Mouse (Mus musculus) embryo, embryonic 9.5 days (tissue): ENCODE data around the gene Blvrb.
A peak's percentile ranks its signal among the peaks of the same experiment; 100 is the strongest.
"Not testable (repeated sequence)": the region's sequence is repeated elsewhere in the genome, so short reads cannot be mapped to it uniquely, and the experiment has no call there.

ENCODE experiments used
- DNase-seq: peaks from one replicate; pipeline ENCODE4 v3.0.0-alpha.2; 2017; ENCODE audit errors: extremely low spot score

Gene Blvrb

DNA sequence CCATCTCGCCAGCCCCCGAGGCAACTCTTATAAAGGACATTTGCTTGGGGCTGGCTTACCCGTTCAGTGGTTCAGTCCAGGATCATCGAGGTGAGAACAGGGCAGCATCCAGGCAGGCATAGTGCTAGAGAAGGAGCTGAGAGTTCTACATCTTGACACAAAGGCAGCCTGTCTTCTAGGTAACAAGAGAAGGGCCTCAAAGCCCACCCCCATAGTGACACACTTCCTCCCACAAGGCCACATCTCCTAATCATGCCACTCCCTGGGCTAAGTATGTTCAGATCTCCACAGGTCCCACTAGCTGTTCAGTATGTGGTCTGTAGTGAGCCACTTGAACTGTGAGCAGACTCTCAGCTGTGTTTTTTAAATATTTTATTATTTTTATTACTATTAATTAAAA, 36.1 kb downstream of the Blvrb start:
- no peak for DNase-seq

DNA sequence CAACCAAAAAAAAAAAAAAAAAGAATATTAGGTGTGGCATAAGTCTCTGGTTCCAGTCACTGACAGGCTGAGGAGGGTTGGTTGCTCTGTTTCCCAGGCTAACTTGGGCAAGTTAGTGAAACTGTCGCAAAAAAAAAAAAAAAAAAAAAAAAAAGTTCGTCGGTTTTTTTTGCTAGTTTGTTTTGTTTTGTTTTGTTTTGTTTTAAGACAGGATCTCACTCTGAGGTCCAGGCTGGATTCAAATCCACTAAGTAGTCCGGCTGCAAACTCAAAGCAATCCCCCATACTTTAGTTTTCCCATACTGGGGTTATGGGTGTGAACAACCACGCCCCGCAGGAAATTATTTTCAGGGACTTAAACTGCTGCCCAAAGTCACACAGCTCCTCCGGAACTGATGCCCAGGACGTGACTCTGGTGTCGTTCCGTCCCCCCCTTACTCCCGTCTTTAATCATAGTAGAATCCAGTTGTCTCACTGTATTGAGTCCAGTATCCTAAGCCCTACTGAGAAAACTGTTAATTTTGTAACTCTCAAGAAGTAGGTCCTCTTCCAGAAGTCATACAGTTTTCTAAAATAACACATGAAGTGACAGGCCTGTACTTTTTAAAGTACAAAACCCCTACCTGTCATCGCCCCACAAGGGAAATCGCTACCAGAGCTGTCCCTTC, 38.5 kb downstream of the Blvrb start:
- DNase-seq, result no peak

DNA sequence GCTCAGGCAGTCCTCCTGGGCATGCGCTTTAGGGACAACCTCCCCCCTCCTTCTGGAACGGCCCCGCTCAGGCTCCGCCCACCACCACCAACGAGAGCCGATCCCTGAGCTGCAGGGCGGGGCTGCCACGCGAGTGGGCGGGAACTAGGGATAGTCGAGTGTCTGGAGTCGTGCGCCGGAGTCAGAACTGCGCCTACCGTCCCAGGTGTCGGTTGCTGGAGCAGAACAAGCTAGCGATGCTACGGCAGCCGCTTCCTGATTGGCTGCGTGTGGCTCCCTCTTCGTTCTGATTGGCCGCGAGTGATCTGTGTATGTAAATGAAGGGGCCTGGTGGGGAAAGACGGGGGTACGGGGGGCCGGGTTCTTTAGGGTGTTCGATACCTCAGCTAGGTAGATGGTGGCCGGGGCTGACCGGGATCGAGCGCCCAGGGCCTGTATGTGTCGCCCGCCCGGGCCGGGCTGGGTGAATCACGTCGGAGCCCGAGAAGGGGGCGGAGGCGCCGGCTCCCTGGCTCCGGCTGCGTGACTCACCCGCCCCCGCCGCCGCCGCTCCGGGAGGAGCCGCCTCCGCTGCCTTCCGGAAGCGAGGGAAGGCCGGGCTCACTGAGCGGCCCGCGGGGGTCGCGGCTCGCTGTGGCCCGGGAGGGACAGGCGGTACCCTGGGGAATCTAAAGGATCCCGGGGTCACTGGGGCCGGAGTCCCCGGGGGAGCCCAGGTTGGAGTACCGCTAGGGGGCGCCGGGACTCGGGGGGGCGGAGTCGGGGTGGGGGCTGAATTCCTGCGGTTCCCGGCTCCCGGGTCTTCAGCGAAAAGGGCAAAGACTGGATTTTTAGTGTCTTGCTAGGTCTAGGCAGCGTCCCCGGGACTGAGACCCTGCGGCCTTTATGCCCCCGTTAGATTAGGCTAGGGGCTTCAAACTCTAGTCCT, 39.3 kb downstream of the Blvrb start, which contains the start of gene Sertad1:
Gene Sertad1, plus strand, starts transcription at position 141 of the 928 bp plus-strand sequence.
- peak; percentile 100 for DNase-seq

DNA sequence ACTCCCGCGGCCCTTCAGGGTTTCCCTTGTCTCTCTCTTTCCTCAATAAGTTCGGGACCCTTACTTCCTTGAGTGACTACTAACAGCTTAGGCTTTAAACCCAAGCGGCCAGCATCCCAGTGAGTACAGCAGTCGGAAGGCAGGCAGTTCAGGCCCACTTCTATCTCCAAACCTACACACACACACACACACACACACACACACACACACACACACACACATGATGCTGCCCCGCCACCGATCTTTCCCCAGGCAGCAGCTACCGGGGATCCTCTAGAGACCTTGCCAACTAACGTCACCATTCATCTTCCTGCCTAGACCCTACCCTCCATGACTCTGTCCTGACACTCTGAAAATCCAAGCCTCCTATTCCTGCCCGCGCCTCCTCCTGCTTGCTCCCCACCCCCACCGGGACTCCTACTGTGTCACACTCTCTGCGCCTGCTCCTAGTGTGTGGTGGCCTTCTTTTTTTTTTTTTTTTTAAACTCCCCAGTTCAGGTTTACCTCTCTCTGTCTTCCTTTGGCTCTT, 40.0 kb downstream of the Blvrb start:
- DNase-seq, result no peak

DNA sequence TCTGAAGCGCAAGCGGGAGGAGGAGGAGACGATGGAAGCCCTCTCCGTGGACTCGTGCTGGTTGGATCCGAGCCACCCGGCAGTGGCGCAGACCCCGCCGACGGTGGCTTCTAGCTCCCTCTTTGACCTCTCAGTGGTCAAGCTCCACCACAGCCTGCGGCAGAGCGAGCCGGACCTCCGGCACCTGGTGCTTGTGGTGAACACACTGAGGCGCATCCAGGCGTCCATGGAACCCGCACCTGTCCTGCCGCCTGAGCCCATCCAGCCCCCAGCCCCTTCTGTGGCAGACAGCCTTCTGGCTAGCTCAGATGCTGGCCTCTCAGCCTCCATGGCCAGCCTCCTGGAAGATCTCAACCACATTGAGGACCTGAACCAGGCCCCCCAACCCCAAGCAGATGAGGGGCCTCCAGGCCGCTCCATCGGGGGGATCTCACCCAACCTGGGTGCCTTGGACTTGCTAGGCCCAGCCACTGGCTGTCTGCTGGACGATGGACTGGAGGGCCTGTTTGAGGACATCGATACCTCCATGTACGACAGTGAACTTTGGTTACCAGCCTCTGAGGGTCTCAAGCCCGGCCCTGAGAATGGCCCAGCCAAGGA, 41.6 kb downstream of the Blvrb start:
- DNase-seq, result no peak

DNA sequence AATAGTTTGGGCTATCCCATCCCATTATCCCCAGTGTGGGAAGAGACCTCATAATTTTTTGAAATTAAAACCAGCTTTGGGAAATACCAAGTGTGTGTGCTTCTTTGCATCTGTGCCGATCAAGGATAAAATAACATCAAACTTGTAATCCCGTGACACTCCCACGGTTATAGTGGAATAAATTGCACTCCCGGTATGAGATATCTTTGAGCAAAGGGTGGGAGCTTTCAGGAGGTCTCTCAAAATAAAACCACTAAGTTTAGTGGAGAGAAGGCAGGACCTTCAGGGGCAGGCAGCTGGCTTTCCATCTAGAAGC, 42.4 kb downstream of the Blvrb start:
- DNase-seq, result no peak

DNA sequence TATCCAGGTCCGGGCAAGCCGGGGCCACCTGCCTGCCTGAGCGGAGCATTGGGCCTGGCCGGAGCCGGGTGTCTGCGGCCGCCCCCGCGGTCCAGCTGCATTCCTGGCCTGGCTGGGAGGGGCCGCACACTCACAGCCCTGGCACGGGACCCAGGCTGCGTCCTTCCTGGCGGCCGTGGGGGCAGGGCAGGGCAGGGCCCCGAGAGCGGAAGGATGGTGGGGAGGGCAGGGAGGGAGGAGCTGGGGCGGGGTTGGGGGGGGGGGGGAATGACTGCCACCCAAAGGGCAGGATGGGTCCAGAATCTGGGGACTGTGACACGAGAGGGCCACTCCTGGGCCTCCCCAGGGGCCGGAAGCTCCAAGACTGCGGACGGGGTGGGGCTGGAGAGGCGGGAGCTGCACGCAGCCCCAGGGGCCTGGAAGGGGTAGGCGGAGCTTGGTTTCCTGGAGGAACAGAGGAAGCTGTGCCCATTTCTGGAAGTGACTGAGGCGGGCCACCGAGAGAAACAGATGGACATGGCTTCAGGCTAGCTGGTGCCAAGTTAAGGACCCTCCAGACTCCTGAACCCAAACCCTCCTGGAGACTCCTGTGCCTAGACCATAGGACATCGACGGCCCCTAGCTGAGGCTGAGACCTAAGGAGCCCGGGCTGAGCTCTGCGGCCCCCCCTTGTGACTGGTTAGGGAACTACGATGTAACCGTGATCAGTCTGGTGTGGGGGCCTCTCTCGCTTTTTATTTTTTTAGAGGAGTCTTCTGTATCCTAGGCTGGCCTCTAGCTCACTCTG, 43.0 kb downstream of the Blvrb start:
- DNase-seq, result peak; percentile 88

DNA sequence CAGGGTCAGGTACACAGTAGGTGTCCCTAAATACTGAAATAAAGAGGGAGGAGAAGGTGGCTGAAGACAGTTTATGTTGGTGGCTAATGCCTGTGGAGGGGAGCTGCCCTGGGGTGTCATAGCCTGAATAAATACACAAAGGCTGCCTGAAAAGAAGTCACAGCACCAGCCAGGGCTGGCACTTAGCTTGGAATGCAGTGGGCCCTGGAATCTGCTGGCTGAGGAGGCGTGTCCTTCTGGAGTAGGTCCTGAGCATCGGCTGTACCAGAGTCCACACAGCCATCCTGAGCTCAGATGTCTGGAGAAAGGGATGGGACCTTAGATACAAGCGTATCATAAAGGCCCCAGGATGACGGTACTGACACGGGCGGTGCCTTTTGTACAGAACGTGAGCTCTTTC, 44.1 kb downstream of the Blvrb start:
- DNase-seq, result no peak

DNA sequence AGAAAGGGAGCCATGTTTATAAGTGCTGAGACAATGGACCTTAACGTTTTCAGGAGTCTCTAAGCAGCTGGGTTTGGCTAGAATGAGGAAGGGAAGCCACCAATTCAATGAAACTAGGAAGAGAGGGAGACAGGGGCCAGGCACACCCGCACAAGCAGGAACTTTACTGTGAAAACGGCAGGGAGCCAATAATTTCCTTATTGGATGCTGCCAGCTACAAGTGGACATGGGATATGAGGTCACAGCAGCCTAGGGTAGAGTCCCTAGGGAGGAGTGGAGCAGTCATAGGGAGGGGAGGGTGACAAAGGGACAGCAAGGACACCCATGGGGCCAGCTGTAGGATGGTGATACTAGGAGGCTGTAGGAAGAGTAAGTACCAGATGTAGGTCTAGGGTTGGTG, 45.2 kb downstream of the Blvrb start:
- no peak for DNase-seq

DNA sequence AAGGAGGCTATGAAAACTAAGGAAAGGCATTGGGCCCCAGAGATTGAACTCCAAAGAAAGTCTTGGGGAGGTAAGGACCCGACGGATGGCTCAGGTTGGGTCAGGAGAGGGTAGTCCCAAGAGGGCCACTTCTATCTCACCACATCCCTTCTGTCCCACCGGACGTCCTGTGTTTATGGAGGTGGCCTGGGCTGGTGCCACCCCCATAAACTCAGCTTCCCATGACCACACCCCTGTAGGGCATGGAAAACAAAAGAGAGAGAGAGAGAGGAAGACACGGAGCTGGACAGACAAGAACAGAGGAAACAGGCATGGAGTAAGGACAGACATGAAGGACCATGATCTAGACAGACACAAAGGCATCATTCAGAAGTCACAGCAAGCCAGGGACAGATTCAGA, 45.7 kb downstream of the Blvrb start:
- DNase-seq, result no peak

DNA sequence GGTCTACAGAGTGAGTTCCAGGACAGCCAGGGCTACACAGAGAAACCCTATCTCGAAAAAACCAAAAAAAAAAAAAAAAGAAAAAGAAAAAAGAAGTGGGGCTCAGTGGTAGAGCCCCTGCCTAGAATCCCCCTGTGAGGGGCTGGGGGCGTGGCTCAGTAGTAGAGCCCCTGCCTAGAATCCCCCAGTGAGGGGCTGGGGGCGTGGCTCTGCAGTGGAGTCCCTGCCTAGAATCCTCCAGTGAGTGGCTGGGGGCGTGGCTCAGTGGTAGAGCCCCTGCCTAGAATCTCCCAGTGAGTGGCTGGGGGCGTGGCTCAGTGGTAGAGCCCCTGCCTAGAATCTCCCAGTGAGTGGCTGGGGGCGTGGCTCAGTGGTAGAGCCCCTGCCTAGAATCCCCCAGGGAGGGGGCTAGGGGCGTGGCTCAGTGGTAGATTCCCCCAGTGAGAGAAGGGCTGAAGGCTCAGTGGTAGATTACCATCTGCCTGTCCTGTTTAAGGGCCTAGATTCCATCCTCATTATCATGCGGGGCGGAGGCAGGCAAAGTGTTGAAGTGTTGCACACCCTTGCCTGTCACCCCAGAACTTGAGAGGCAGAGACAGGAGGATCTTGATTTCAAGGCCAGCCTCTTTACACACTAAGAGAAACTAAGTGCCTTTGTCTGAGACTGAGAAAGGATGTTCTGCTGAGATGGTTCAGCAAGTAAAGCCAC, 47.0 kb downstream of the Blvrb start:
- not testable (repeated sequence) for DNase-seq

DNA sequence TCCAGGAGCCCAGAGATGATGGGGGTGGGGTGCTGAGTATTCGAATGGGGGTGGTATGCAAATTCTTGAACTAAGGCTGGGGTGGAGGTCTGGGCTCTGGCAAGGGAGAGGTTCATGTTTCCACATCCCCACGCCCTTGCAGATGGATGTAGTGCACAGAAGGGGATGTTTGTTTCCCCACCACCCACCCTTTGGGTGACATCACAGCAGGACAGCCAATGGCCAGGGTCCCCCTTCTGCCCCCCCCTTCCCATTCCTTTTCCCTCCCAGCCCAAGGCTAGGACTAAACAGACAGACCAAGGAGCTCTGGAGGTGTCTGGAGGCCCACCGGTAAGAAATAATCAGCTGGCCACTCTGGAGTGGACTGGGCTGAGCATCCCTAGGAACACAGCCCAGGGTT, 51.3 kb downstream of the Blvrb start, which contains the start of gene Prx:
Gene Prx, plus strand, starts transcription at position 289 of the 400 bp plus-strand sequence.
- DNase-seq, result no peak

DNA sequence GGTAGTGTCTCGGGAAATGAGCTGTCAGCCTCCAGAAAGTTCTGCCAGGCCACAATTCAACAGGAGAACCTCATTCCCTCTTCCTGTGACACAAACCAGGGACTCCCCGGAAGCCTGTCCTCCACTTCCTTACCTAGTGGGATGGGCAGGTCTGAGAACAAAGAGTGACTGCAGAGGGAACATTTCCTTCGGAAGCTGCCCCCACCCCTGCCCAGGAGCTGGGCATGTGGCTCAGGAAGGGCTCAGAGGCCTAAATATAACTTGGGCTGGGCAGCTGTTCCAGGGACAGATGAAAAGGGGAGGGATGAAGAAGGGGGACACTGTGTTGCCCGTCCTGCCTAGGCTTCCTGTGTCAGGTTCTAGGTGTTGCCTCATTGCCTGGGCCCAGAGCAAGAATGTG, 53.8 kb downstream of the Blvrb start:
- no peak for DNase-seq

DNA sequence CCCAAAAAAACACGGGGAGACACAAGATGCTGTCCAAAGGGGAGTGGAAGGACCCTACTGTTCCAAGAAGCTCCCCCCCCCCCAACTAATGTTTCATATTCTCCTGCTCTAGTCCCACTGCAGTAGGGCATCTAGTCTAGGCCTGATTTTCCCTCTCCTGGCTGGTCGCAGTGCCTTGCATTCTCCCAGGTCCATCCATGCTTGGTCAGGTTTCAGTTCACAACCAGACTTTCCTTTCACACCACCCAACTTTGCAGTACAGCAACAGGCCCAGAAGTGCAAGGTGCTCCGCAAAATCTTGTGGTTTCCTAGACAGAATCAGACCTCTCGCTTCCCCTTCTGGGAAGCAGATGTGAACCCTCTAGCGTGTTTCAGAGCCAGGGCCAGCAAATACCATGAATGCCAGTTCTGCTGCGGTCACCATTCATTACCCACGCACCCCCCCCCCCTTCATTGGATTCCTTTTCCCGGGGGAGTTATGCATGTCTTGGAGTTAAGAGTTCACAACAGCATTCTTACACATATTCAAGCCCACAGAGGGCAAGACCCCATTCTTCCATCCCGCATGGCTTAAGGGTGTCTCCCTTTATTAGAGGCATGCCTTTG, 59.1 kb downstream of the Blvrb start:
- DNase-seq, result peak; percentile 45

DNA sequence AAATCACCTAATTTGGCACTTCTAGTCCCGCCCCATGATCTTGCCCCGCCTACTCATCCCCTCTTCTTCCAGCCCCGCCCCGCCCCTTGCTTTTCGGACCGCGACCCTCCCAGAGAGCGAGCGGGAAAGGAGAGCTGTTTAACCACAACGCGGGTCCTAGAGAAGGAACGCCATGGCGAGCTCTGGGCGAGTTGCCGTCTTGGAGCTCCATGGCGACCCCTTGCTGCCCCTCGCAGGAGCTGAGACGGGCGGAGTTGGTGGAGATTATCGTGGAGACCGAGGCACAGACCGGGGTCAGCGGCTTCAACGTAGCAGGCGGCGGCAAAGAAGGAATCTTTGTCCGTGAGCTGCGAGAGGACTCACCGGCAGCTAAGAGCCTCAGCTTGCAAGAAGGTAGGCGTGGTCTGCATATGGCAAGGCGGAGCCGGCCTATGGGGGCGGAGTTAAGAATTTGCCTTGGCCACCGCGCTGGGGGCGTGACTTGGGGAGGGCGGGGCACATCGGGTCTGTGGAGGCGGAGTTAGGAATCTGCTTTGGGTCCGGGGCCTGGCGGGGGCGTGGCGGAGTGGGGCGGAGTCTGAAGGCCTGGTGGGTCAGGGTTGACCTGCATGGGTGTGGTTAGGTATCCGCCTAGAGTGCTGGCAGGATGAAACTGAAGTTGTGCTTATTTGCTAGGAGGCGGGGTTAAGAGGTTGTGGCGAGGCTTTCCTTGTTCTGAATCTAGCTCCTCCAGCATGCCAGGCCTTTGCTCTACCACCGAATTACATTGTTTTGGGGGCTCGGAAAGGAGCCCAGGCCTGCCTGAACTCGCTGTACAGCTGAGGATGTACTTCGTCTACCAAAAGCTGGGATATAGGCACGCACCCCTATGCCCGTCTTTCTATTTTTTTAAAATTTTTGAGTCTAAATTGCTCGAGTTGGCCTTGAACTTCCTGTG, 60.2 kb downstream of the Blvrb start:
- peak; percentile 100 for DNase-seq

DNA sequence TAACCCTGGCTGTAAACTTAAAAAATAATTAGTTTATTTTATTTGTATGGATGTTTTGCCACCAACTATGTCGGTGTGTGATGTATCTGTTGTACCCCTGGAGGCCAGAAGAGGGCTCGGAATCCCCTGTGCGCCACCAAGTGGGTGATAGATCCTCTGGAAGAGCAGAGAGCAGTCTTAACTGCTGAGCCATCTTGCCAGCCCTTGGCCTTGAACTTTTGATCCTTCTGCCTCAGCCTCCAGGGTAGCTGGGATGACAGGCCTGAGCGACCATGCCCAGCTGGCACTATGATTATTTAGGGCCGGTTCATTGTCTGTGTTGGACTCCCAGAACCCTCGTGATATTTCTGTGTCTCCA, 60.8 kb downstream of the Blvrb start:
- peak; percentile 65 for DNase-seq

DNA sequence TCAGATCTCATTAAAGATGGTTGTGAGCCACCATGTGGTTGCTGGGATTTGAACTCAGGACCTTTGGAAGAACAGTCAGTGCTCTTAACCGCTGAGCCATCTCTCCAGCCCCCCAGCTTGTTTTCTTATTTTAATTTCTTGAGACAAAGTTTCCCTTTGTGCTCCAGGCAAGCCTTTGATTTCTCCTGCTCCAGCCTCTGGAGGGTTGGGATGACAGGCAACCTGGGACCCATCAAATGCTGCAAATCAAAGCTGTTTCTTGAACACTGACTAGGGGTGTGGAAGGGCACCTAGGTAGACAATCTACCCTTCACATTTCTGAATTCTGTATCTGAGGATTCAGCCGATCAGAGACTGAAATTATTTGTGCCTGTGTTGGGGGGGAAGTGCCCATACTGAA, 63.0 kb downstream of the Blvrb start:
- DNase-seq, result no peak

DNA sequence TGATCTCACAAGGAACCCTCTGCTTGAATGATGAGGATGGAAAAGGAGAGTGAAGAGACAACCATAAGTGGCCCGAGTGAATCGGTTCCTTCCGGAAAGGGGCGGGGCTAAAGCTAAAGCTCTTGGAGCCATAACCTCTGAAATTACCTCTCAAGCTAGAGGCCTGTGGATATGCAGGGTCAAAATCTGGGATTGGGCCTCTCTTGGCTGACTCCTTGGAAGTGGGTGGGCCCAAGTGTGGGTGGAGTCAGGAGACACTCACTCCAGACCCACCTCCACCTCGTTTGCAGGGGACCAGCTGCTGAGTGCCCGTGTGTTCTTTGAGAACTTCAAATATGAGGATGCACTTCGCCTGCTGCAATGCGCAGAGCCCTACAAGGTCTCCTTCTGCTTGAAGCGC, 67.2 kb downstream of the Blvrb start:
- DNase-seq, result no peak
